Mouse (Mus musculus): ENCODE measurements around the gene Myh7b. TPM values are rescaled to one million over a fixed set of nuclear protein-coding genes. Genes with fewer than 3 reads are reported as not detected.

The Myh7b gene
- polyA plus RNA-seq, 1 experiment from 2014 or later, result 1.9 TPM

GRCm38 (mm10) chr2:155667881-155668280 is 56.9 kb downstream of the Myh7b start:
- H3K9ac ChIP-seq (replicated peaks), result no peak overlapping the region
- ATAC-seq (ENCODE audit: insufficient number of reproducible peaks, insufficient read depth, low FRiP score, low TSS enrichment, low read depth), result no peak
- no peaks in the 10 kb centered on the region for H3K4me1 ChIP-seq (replicated peaks)
- H3K4me2 ChIP-seq, result no peak overlapping the region
- H3K36me3 ChIP-seq, result peaks cover 85% of the 10 kb centered on the region
- 95% methylated on average over 8 of the region's 8 CpGs for WGBS
- H3K27ac ChIP-seq, result no peak overlapping the region
- no peaks in the 10 kb centered on the region for H3K27me3 ChIP-seq
- H3K4me3 ChIP-seq (replicated peaks), result no peak overlapping the region
- no peaks in the 10 kb centered on the region for H3K9me3 ChIP-seq

- H3K9me3 ChIP-seq, result no peaks in the 10 kb centered on the region
- ATAC-seq (ENCODE audit: insufficient number of reproducible peaks, insufficient read depth, low FRiP score, low TSS enrichment, low read depth), result no peak
- H3K4me2 ChIP-seq, result no peak overlapping the region
- H3K9ac ChIP-seq (replicated peaks), result no peak overlapping the region
- 80% methylated on average over 4 of the region's 4 CpGs for WGBS
- H3K36me3 ChIP-seq, result peaks cover 80% of the 10 kb centered on the region
- no peak overlapping the region for H3K4me3 ChIP-seq (replicated peaks)
- H3K27me3 ChIP-seq, result no peaks in the 10 kb centered on the region
- H3K4me1 ChIP-seq (replicated peaks), result no peaks in the 10 kb centered on the region
- H3K27ac ChIP-seq, result no peak overlapping the region
These were observed 57.4 kb downstream of the Myh7b start for GRCm38 (mm10) chr2:155668461-155668860.

DNA sequence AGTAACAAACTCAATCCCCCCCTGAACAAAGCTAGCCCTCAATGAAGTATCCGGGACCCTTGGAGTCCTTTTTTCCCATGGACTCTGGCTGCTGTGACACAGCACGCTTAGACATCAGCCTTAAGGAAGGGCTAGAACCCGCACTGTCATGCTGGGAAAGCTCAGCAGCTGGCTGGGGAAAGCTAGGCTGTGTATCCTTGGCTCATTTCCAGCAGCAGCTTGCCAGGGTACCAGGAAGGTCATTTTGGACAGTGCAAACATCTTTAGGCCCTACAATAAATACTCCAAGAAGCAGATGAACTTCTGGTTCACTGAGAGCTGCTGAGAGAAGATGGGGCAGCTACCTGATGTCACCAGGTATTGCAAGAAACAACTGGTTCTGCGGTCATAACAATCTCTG is 60.2 kb downstream of the Myh7b start:
- Histone ChIP-seq H3K9me3 (no peaks in the 10 kb centered on the region), H3K9ac (replicated peaks) (no peak overlapping the region), H3K4me1 (replicated peaks) (no peaks in the 10 kb centered on the region; the same call in 1 of the 2 replicates), H3K27me3 (no peaks in the 10 kb centered on the region), H3K27ac (no peak overlapping the region), H3K4me3 (replicated peaks) (no peak overlapping the region), H3K4me2 (no peak overlapping the region), H3K36me3 (peaks cover 52% of the 10 kb centered on the region)
- no peak for ATAC-seq (ENCODE audit: insufficient number of reproducible peaks, insufficient read depth, low FRiP score, low TSS enrichment, low read depth)
- 91% methylated on average over 4 of the region's 4 CpGs for WGBS

DNA sequence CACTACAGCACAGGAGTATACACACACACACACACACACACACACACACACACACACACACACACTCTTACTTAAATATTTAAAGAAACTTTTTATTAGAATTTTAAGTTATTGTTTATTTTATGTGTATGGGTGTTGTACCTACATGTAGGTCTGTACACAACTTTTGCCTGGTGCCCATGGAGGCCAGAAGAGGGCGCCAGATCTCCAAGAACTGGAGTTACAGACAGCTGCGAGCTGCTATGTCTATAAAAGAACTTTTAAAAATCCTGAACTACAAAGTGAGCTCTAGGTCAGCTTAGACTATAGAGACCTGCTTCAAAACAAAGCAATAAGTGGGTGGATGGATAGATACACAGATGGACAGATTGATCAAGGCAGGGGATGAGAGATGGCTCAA is 62.5 kb downstream of the Myh7b start:
- no peaks in the 10 kb centered on the region; the same call in 1 of the 2 replicates for H3K4me1 ChIP-seq (replicated peaks)
- WGBS, result 16% methylated on average over 2 of the region's 2 CpGs
- H3K27me3 ChIP-seq, result no peaks in the 10 kb centered on the region
- H3K27ac ChIP-seq, result no peak overlapping the region
- no peak overlapping the region for H3K9ac ChIP-seq (replicated peaks)
- no peaks in the 10 kb centered on the region for H3K9me3 ChIP-seq
- no peak for ATAC-seq (ENCODE audit: insufficient number of reproducible peaks, insufficient read depth, low FRiP score, low TSS enrichment, low read depth)
- H3K4me2 ChIP-seq, result no peak overlapping the region
- H3K4me3 ChIP-seq (replicated peaks), result no peak overlapping the region
- peaks cover 29% of the 10 kb centered on the region for H3K36me3 ChIP-seq

GRCm38 (mm10) chr2:155675118-155675517 is 64.1 kb downstream of the Myh7b start:
- Histone ChIP-seq H3K4me3 (replicated peaks) (no peak overlapping the region), H3K9me3 (no peaks in the 10 kb centered on the region), H3K27ac (no peak overlapping the region), H3K9ac (replicated peaks) (no peak overlapping the region), H3K36me3 (peaks cover 26% of the 10 kb centered on the region), H3K4me2 (no peak overlapping the region), H3K27me3 (no peaks in the 10 kb centered on the region), H3K4me1 (replicated peaks) (no peaks in the 10 kb centered on the region; the same call in 1 of the 2 replicates)
- whole genome bisulfite sequencing, result 62% methylated on average over 4 of the region's 4 CpGs
- no peak for ATAC-seq (ENCODE audit: insufficient number of reproducible peaks, insufficient read depth, low FRiP score, low TSS enrichment, low read depth)

DNA sequence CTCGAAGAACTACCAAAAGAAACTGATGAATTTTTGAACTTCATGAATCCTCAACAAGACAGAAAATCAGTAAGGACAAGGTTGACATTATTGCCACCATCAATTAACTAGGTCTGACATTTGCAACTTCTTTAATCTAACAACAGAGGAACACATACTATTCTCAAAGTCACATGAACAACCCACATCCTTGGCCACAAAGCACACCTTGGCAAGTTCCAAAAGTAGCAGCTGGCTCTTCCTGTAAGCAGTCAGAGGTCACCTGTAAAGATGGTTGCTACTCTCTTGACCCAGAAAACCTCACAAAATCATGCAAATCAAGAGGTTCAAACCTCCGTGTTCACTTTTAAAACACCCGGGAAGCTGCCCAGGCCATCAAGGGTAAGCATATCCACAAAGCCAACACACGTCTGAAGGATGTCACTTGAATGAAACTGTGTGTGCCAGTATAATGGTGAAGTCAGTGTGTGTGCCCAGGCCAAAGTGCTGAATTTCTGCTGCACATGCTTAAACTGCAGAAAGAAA is 68.6 kb downstream of the Myh7b start:
- Histone ChIP-seq H3K4me3 (replicated peaks) (no peak overlapping the region), H3K4me1 (replicated peaks) (no peaks in the 10 kb centered on the region; the same call in 1 of the 2 replicates), H3K27me3 (no peaks in the 10 kb centered on the region), H3K4me2 (no peak overlapping the region), H3K9me3 (no peaks in the 10 kb centered on the region), H3K27ac (no peak overlapping the region), H3K36me3 (no peaks in the 10 kb centered on the region), H3K9ac (replicated peaks) (no peak overlapping the region)
- ATAC-seq (ENCODE audit: insufficient number of reproducible peaks, insufficient read depth, low FRiP score, low TSS enrichment, low read depth), result no peak
- 89% methylated on average over 4 of the region's 4 CpGs for WGBS

GRCm38 (mm10) chr2:155680591-155680990 is 69.6 kb downstream of the Myh7b start:
- 70% methylated on average over 5 of the region's 5 CpGs for WGBS

GRCm38 (mm10) chr2:155681194-155681593 is 70.2 kb downstream of the Myh7b start:
- Histone ChIP-seq H3K36me3 (peaks cover 8% of the 10 kb centered on the region; the same call in 1 of the 2 replicates), H3K4me2 (no peak overlapping the region), H3K4me1 (replicated peaks) (no peaks in the 10 kb centered on the region), H3K27ac (no peak overlapping the region), H3K27me3 (no peaks in the 10 kb centered on the region), H3K9ac (replicated peaks) (no peak overlapping the region), H3K9me3 (no peaks in the 10 kb centered on the region), H3K4me3 (replicated peaks) (no peak overlapping the region)
- 75% methylated on average over 8 of the region's 8 CpGs for WGBS
- no peak for ATAC-seq (ENCODE audit: insufficient number of reproducible peaks, insufficient read depth, low FRiP score, low TSS enrichment, low read depth)

More at GRCm38 (mm10) chr2:155680591-155680990, 69.6 kb downstream of the Myh7b start:
- Histone ChIP-seq H3K4me1 (replicated peaks) (no peaks in the 10 kb centered on the region), H3K4me3 (replicated peaks) (no peak overlapping the region), H3K9me3 (no peaks in the 10 kb centered on the region), H3K27me3 (no peaks in the 10 kb centered on the region), H3K4me2 (no peak overlapping the region), H3K27ac (no peak overlapping the region), H3K36me3 (peaks cover 3% of the 10 kb centered on the region; the same call in 1 of the 2 replicates), H3K9ac (replicated peaks) (no peak overlapping the region)
- ATAC-seq (ENCODE audit: insufficient number of reproducible peaks, insufficient read depth, low FRiP score, low TSS enrichment, low read depth), result no peak

- no peak overlapping the region for H3K27ac ChIP-seq
- H3K27me3 ChIP-seq, result no peaks in the 10 kb centered on the region
- no peak overlapping the region for H3K4me3 ChIP-seq (replicated peaks)
- H3K36me3 ChIP-seq, result peaks cover 11% of the 10 kb centered on the region; the same call in 1 of the 2 replicates
- H3K4me2 ChIP-seq, result no peak overlapping the region
- WGBS, result 95% methylated on average over 2 of the region's 2 CpGs
- no peak for ATAC-seq (ENCODE audit: insufficient number of reproducible peaks, insufficient read depth, low FRiP score, low TSS enrichment, low read depth)
- H3K9ac ChIP-seq (replicated peaks), result no peak overlapping the region
- no peaks in the 10 kb centered on the region for H3K9me3 ChIP-seq
- H3K4me1 ChIP-seq (replicated peaks), result no peaks in the 10 kb centered on the region
These were observed 70.9 kb downstream of the Myh7b start for GRCm38 (mm10) chr2:155681874-155682273.

DNA sequence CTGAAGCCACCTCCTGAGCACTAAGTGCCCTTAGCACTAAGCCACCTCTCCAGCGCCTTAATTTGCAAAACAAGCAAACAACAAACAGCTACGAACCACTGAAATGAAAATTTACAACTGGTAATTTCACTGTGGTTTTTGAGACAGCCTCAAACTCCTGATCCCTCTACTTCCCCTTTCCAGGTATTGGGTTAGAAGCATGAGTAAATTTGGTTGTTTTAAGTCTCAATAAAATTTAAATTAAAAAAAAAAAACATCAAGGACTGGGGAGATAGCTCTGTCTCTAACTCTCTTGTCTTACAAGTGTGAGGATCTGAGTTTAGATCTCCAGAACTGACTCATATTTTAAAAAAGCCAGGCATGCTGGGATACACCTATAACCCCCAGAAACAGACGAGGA is 72.1 kb downstream of the Myh7b start:
- no peak overlapping the region for H3K27ac ChIP-seq
- peaks cover 21% of the 10 kb centered on the region; the same call in 1 of the 2 replicates for H3K36me3 ChIP-seq
- H3K27me3 ChIP-seq, result no peaks in the 10 kb centered on the region
- H3K9me3 ChIP-seq, result no peaks in the 10 kb centered on the region
- H3K4me3 ChIP-seq (replicated peaks), result no peak overlapping the region
- no peaks in the 10 kb centered on the region for H3K4me1 ChIP-seq (replicated peaks)
- H3K9ac ChIP-seq (replicated peaks), result no peak overlapping the region
- no peak for ATAC-seq (ENCODE audit: insufficient number of reproducible peaks, insufficient read depth, low FRiP score, low TSS enrichment, low read depth)
- WGBS, result 56% methylated on average over 3 of the region's 3 CpGs
- H3K4me2 ChIP-seq, result no peak overlapping the region

DNA sequence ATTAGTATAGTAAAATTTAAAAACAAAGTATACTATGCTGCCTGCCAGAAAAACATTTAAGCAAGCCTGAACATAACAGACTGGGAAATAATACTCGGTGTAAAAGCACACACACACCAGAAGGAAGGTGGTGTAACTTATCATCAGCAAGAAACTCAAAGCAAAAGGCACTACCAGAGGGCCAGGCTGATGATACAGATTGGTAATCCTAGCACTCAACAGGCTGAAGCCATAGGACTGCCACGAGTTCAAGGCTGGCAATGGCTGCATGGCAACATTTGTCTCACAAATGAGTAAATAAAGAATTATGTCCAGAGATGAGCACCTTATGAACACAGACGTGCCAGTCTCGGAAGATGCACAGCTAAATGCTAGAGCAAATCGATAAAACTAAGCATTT is 72.8 kb downstream of the Myh7b start:
- no peak overlapping the region for H3K27ac ChIP-seq
- 90% methylated on average over 5 of the region's 5 CpGs for WGBS
- no peak overlapping the region for H3K4me3 ChIP-seq (replicated peaks)
- H3K9me3 ChIP-seq, result no peaks in the 10 kb centered on the region
- ATAC-seq (ENCODE audit: insufficient number of reproducible peaks, insufficient read depth, low FRiP score, low TSS enrichment, low read depth), result no peak
- H3K36me3 ChIP-seq, result peaks cover 21% of the 10 kb centered on the region; the same call in 1 of the 2 replicates
- H3K27me3 ChIP-seq, result no peaks in the 10 kb centered on the region
- H3K4me2 ChIP-seq, result no peak overlapping the region
- H3K9ac ChIP-seq (replicated peaks), result no peak overlapping the region
- no peaks in the 10 kb centered on the region for H3K4me1 ChIP-seq (replicated peaks)
